Mouse (Mus musculus) liver, postnatal 0 days (tissue): Measurements from ENCODE around the gene Fbxo34.

Source experiments
- CTCF ChIP-seq: sonication (generic); IDR thresholded peaks from 2 replicates; pipeline ENCODE4 v1.5.1; 2016; ENCODE audit warnings: antibody characterized with exemption, low read depth
- EP300 ChIP-seq: IDR thresholded peaks from 2 replicates; pipeline ENCODE4 v1.6.1; 2016; ENCODE audit warnings: antibody characterized with exemption, low read depth, mild to moderate bottlenecking

- TF ChIP-seq EP300 = no peak
- no peak for TF ChIP-seq CTCF
Measured at GRCm38 (mm10) chr14:47417346-47417745, 32.9 kb upstream of the Fbxo34 start.
